Mouse (Mus musculus) neural tube, embryonic 14.5 days (tissue): ENCODE results near the gene Nrg3. TPM values are rescaled to one million over a fixed set of nuclear protein-coding genes. Genes with fewer than 3 reads are reported as not detected.

Experiments used
- ATAC-seq: fragments of 200-750 bp; cut with Nextera tagmentation; 2 replicates; pipeline ENCODE4 v1.8.0; 2017; ENCODE audit warnings: low read depth, mild to moderate bottlenecking, moderate TSS enrichment, moderate library complexity
- H3K27ac ChIP-seq: fragments of 300-500 bp; sonication (generic); 2 replicates; pipeline ENCODE4 v1.5.1; 2014; ENCODE audit warnings: low read depth, mild to moderate bottlenecking, control low read depth, low read length, moderate library complexity, mixed read lengths
- H3K27me3 ChIP-seq: fragments of 300-500 bp; sonication (generic); 2 replicates; pipeline ENCODE4 v1.6.1; 2014; ENCODE audit warnings: low read length; ENCODE audit not compliant: control insufficient read depth, insufficient read depth
- H3K36me3 ChIP-seq: fragments of 300-500 bp; sonication (generic); 2 replicates; pipeline ENCODE4 v1.6.1; 2014; ENCODE audit warnings: low read length, mixed read lengths; ENCODE audit not compliant: control insufficient read depth, insufficient read depth
- H3K4me1 ChIP-seq: fragments of 300-500 bp; sonication (generic); 2 replicates; pipeline ENCODE4 v1.6.1; 2014; ENCODE audit warnings: low read length; ENCODE audit not compliant: control insufficient read depth, insufficient read depth
- H3K4me2 ChIP-seq: fragments of 300-500 bp; sonication (generic); 2 replicates; pipeline ENCODE4 v1.6.1; 2014; ENCODE audit warnings: mild to moderate bottlenecking, low read depth, low read length, control low read depth
- H3K4me3 ChIP-seq: fragments of 300-500 bp; sonication (generic); 2 replicates; pipeline ENCODE4 v1.5.1; 2014; ENCODE audit warnings: low read depth, low read length, control low read depth, mixed read lengths
- H3K9ac ChIP-seq: fragments of 300-500 bp; sonication (generic); replicated peaks from 2 replicates; pipeline ENCODE4 v1.6.1; 2014; ENCODE audit warnings: low read depth, mild to moderate bottlenecking, control low read depth, low read length, mixed read lengths
- H3K9me3 ChIP-seq: fragments of 300-500 bp; sonication (generic); 2 replicates; pipeline ENCODE4 v1.6.1; 2016; ENCODE audit warnings: low read length; ENCODE audit not compliant: control insufficient read depth
- WGBS: fragments of 180-500 bp; shearing (Covaris S2); extraction: QIAGEN DNeasy Blood & Tissue Kit; methylation state at CpG from one replicate; pipeline ENCODE4 v1.1.7; 2014; 5-methylcytosine and 5-hydroxymethylcytosine counted together
- polyA plus RNA-seq: library from polyadenylated mRNA; unstranded; fragments of >200 nt; fragmentation: Nextera tagmentation; extraction: Ambion mirVana; gene quantifications from 2 replicates; pipeline ENCODE4 v1.2.1, GENCODE M21; 2014

Nrg3 gene
- polyA plus RNA-seq, 1 experiment from 2014 or later, result 20.8 TPM

DNA sequence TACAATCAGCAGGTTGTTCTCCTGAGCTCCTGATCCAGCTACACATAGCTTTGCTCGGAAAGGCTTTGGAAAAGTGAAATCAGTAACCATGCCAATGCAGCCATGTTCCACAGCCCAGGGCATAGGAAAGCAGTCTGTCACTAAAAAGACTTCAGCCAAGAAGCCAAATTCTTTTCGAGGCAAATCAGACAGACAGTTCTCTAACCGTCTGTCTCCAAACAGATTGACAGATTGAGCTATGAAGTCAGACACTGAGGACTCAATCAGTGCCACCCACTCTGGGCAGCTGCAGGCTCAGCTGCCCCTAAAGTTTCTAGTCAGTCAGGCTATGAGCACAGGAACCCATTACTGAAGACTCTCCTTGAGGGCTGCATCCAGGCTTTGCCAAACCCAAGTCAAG lies 429.1 kb downstream of the Nrg3 start:
- no peak overlapping the region for H3K4me2 ChIP-seq
- 79% methylated on average over 3 of the region's 3 CpGs for WGBS
- no peak overlapping the region for H3K4me3 ChIP-seq
- H3K27ac ChIP-seq, result no peak overlapping the region
- H3K4me1 ChIP-seq, result no peaks in the 10 kb centered on the region
- H3K9ac ChIP-seq, result no peak overlapping the region
- H3K9me3 ChIP-seq, result no peaks in the 10 kb centered on the region
- no peaks in the 10 kb centered on the region for H3K27me3 ChIP-seq
- no peaks in the 10 kb centered on the region for H3K36me3 ChIP-seq
- no peak for ATAC-seq

DNA sequence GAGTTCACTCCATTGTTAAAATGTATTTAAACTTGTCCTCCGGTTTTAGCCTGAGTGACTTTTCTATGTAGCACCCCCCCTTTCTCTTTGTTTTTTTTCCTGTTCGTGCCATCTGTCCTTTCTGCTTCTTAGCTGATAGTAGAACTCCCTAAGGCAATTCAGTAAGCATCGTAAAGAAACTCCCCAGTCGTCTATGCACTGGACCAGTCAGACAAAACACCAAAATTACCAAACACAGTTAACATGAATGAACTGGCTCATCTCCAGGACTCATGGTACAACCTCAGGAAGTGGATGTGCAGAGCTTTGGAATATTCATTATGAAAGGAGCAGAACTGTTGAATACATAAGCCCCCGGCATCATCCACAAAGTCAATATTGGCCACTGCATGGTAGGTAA lies 429.5 kb downstream of the Nrg3 start:
- no peak for ATAC-seq
- Histone ChIP-seq H3K4me3 (no peak overlapping the region), H3K36me3 (no peaks in the 10 kb centered on the region), H3K27ac (no peak overlapping the region), H3K4me1 (no peaks in the 10 kb centered on the region), H3K27me3 (no peaks in the 10 kb centered on the region), H3K4me2 (no peak overlapping the region), H3K9me3 (no peaks in the 10 kb centered on the region), H3K9ac (no peak overlapping the region)
- 46% methylated on average over 5 of the region's 5 CpGs for WGBS

DNA sequence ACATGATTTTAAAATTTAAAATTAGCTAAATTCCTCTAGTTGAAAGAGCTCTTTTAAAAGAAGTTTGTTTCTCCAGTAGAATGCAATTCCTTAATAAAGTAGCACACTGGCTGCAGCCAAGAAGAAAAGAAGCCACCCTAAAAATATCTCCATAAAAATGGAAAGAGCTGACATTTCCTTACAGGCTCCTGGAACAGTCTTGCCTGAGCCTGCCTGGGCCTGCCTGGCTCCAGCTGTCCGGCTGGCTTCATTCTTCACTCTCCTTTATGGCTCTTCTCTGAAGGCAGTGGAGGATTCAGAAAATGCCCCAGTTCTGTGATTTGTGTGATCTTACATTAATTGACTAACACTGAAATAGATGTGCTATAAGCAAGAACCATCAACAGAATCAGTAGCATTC lies 433.8 kb downstream of the Nrg3 start:
- WGBS, result 61% methylated on average over 1 of the region's 1 CpGs
- ATAC-seq, result no peak
- H3K4me1 ChIP-seq, result no peaks in the 10 kb centered on the region
- H3K27me3 ChIP-seq, result no peaks in the 10 kb centered on the region
- no peaks in the 10 kb centered on the region for H3K9me3 ChIP-seq
- H3K9ac ChIP-seq, result no peak overlapping the region
- no peak overlapping the region for H3K27ac ChIP-seq
- no peak overlapping the region for H3K4me3 ChIP-seq
- no peak overlapping the region for H3K4me2 ChIP-seq
- no peaks in the 10 kb centered on the region for H3K36me3 ChIP-seq

DNA sequence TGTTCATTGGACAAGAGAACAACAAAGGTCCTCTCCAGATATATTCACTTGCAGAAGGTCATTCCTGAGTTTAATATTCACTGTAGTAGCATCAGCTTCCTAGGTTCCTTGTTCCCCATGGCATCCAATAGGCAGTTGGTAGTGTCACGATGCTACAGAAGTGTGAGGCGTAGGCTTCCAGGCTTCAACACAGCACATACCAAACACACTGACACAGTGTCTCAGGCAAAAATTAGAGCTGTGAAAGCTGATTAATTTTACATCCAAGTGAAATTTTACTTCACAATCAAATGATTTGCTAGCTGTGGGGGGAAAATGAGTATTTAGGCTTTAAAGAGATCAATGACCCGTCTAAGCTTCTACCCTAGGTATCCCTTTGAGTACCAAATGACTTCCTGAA lies 438.4 kb downstream of the Nrg3 start:
- Histone ChIP-seq H3K4me1 (no peaks in the 10 kb centered on the region), H3K27ac (no peak overlapping the region), H3K9me3 (no peaks in the 10 kb centered on the region), H3K27me3 (no peaks in the 10 kb centered on the region), H3K4me2 (no peak overlapping the region), H3K36me3 (no peaks in the 10 kb centered on the region), H3K4me3 (no peak overlapping the region), H3K9ac (no peak overlapping the region)
- no peak for ATAC-seq
- WGBS, result 91% methylated on average over 3 of the region's 3 CpGs

DNA sequence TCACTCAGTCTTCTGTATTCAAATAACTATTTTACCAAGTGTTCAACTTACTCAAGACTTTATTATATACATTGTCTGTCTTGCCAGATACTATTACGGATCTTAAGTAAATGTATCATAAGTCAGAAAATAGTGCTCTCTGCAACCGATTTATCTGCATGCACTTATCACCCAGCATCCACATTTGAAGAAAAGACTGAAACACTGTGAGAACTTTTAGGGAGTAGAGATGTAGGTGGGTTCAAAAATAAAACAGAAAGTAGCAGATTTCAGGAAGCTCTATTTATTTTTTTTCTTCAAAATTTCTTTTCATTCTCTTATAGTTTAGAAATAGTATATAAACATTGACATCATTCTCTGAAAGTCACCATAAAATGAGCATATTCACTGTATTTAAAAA lies 449.8 kb downstream of the Nrg3 start:
- no peaks in the 10 kb centered on the region for H3K27me3 ChIP-seq
- H3K4me1 ChIP-seq, result no peaks in the 10 kb centered on the region
- H3K4me3 ChIP-seq, result no peak overlapping the region
- 90% methylated on average over 2 of the region's 2 CpGs for WGBS
- H3K9me3 ChIP-seq, result no peaks in the 10 kb centered on the region
- H3K27ac ChIP-seq, result no peak overlapping the region
- H3K4me2 ChIP-seq, result no peak overlapping the region
- H3K9ac ChIP-seq, result no peak overlapping the region
- H3K36me3 ChIP-seq, result no peaks in the 10 kb centered on the region
- no peak for ATAC-seq

DNA sequence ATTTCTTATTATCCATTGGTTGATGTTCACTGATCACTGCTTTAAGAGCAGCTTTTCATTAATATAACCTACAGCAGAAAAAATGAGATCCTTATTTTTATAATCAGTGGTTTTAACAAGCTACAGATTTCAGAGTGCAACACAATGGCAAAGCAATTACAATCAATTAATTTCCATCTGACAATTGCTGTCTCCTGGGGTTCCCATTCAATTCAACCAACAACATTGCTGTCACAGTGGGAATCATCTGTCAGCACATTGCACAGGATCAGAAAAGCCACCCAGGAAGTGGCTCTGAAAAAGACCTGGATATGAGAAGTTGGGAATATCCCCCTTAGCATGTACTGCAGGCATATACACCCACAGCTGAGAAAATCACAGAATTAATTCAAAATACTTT lies 458.8 kb downstream of the Nrg3 start:
- Histone ChIP-seq H3K9ac (no peak overlapping the region), H3K4me1 (no peaks in the 10 kb centered on the region), H3K27ac (no peak overlapping the region), H3K27me3 (no peaks in the 10 kb centered on the region), H3K4me2 (no peak overlapping the region), H3K4me3 (no peak overlapping the region), H3K9me3 (no peaks in the 10 kb centered on the region), H3K36me3 (no peaks in the 10 kb centered on the region)
- no peak for ATAC-seq

DNA sequence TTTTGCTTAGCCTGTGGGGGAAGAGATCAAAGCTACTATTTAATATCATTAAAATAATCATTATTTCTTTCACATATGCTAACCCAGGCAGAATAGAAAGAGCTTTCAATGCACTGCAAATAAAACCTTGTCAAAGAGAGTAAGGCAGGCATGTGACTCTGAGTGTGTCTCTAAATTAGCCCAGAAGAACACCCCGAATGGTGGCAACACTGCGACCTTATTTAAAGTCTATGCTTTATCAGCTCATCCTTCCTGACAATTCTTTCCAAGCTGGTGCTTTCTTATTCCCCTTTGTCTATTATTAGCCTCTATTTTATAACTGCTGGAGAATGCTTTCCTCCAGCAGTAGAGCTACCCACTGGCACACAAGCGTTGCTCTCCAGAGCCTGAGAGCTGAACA lies 475.0 kb downstream of the Nrg3 start:
- H3K9me3 ChIP-seq, result no peaks in the 10 kb centered on the region
- no peak for ATAC-seq
- no peak overlapping the region for H3K4me3 ChIP-seq
- no peaks in the 10 kb centered on the region for H3K4me1 ChIP-seq
- no peaks in the 10 kb centered on the region for H3K36me3 ChIP-seq
- 68% methylated on average over 3 of the region's 3 CpGs for WGBS
- no peak overlapping the region for H3K9ac ChIP-seq
- H3K4me2 ChIP-seq, result no peak overlapping the region
- H3K27me3 ChIP-seq, result no peaks in the 10 kb centered on the region
- H3K27ac ChIP-seq, result no peak overlapping the region

DNA sequence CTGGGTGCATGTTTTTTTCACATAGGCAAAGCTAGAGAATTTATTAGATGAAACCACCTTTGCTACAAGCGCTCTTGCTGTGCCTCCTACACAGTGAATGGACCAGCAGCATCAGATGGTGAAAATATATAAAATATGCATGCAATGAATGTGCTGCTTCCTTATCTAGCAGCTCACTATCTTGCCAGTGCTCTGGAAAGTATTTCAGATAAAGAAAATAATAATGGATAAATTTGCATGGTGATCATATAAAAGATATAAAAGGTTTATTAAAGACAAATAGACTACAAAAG lies 480.4 kb downstream of the Nrg3 start:
- ATAC-seq, result no peak
- WGBS, result 76% methylated on average over 1 of the region's 1 CpGs
- no peaks in the 10 kb centered on the region for H3K27me3 ChIP-seq
- no peaks in the 10 kb centered on the region for H3K9me3 ChIP-seq
- H3K9ac ChIP-seq, result no peak overlapping the region
- H3K4me1 ChIP-seq, result no peaks in the 10 kb centered on the region
- no peaks in the 10 kb centered on the region for H3K36me3 ChIP-seq
- no peak overlapping the region for H3K27ac ChIP-seq
- H3K4me2 ChIP-seq, result no peak overlapping the region
- no peak overlapping the region for H3K4me3 ChIP-seq

DNA sequence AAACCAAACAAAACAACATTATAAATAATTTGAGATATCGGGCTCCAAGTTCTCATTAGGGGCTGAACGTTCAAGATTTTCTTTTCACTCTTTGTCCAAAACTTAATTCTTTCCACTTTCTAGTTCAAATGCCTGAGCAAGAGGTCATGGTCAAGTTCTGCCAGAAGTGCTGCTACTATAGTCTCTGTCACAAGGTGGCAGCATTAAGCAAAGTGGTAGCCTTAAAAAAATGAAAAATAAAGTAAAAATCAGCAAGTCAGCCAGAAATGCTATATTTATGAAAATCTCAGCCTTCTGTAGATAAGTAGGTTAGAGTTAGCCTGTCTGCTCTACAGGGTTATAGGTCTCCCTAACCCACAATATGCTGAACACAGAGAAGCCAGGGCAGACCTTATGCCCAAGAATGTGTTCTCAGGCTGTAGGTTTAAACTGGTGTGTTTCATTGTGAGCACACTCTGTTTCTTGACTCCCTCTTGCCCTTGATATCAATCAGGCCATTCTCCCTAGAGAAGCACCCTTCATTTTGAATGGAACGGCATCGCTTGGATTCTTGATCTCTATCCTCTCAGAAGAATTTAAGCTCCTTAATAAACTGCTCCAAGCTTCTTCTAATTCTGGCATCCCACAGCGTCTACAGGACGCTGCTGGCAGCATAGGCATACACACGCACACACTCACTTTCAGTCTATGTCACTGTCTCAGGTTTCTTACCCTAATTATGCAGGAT lies 480.9 kb downstream of the Nrg3 start:
- Histone ChIP-seq H3K4me1 (no peaks in the 10 kb centered on the region), H3K27ac (no peak overlapping the region), H3K4me3 (no peak overlapping the region), H3K9ac (no peak overlapping the region), H3K4me2 (no peak overlapping the region), H3K9me3 (no peaks in the 10 kb centered on the region), H3K27me3 (no peaks in the 10 kb centered on the region), H3K36me3 (no peaks in the 10 kb centered on the region)
- ATAC-seq, result peak; percentile 46; the same call in 1 of the 2 replicates
- 75% methylated on average over 7 of the region's 7 CpGs for WGBS
